Mouse (Mus musculus): ENCODE results near the gene Zfp580.
"Not testable (repeated sequence)": the region's sequence is repeated elsewhere in the genome, so short reads cannot be mapped to it uniquely, and the experiment has no call there.

GRCm38 (mm10) chr7:5002876-5003275 lies 48.5 kb upstream of the Zfp580 start:
- TF ChIP-seq CTCF (IDR thresholded peaks at IDR 0.05; ENCODE audit: insufficient read depth, low read length); POLR2A (IDR thresholded peaks at IDR 0.05; ENCODE audit: borderline replicate concordance, extremely low read depth, low read depth, low read length): not testable (repeated sequence)
